Mouse (Mus musculus): Measurements from ENCODE around the gene Tmtc2.

DNA sequence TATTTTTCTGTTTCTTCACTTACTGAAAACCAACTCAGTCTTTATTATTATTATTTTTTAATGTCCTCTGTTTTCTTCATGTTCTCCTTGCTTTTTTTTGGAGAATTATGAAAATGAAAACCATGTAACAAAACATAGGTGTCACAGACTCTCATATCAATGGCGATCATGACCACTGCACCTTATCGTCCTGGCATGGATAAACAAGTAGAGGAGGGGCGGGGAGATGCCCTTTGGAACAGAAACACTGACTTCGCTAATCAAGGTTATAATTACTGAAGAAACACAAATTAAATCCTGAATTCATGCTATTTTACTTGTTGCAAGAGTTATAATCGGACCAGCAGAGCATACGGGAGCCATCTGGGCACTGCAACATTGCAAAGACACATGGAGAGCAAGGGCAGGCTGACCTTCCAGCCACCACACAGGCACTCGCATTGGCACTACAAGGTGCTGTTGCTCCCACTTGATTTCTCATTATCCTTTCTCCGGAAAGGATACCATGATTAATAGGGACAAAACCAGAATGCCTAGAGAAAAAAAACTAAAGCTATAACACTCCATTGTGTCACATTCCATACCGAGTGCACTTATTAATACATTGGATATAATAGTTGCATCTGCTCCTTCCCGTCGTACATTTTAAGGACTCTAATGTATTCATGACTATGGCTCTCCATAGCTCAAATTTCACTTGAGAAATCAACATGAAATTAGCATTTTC, 172.3 kb downstream of the Tmtc2 start:
- TF ChIP-seq CTCF (conservative IDR thresholded peaks at IDR 0.05; ENCODE audit: low read length) (no peak), POU5F1 (IDR thresholded peaks at IDR 0.05; ENCODE audit: borderline replicate concordance, low read length) (no peak), NANOG (IDR thresholded peaks at IDR 0.05; ENCODE audit: borderline replicate concordance, low read length) (no peak)
